Mouse (Mus musculus): ENCODE data around the gene Vmn1r3. TPM values are rescaled to one million over a fixed set of nuclear protein-coding genes. Genes with fewer than 3 reads are reported as not detected.
"Not testable (repeated sequence)": the region's sequence is repeated elsewhere in the genome, so short reads cannot be mapped to it uniquely, and the experiment has no call there.

The Vmn1r3 gene
- polyA plus RNA-seq, 1 experiment from 2014 or later = not detected

- Histone ChIP-seq H3K36me3 (ENCODE audit: control insufficient read depth, insufficient read depth, low read length) (no peaks in the 10 kb centered on the region), H3K4me1 (ENCODE audit: control insufficient read depth, insufficient read depth, low read depth, low read length) (no peaks in the 10 kb centered on the region), H3K9ac (ENCODE audit: low read depth, low read length) (no peak overlapping the region), H3K4me3 (ENCODE audit: low read length) (no peak overlapping the region), H3K9me3 (ENCODE audit: control insufficient read depth, low read length) (peaks cover 19% of the 10 kb centered on the region), H3K27ac (ENCODE audit: low read depth, low read length) (no peak overlapping the region), H3K4me2 (ENCODE audit: low read length) (no peak overlapping the region), H3K27me3 (replicated peaks; ENCODE audit: control insufficient read depth, insufficient read depth, low read length) (no peaks in the 10 kb centered on the region)
- 95% methylated on average over 4 of the region's 4 CpGs for WGBS
- ATAC-seq = no peak
These were observed 20.1 kb downstream of the Vmn1r3 start for GRCm38 (mm10) chr4:3165046-3165445.

DNA sequence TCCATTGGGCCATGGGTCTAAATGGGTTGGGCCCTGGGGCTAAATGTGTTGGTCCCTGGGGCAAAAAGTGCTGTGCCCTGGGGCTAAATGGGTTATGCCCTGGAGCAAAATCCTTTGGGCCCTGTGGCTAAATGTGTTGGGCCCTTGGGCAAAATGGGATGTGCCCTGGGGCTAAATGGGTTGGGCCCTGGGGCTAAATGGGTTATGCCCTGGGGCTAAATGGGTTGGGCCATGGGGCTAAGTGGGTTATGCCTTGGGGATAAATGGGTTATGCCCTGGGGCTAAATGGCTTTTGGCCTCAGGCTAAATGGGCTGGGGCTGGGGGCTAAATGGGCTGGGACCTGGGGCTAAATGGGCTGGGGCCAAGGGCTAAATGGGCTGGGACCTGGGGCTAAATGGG is 20.7 kb downstream of the Vmn1r3 start:
- not testable (repeated sequence) for H3K27me3 ChIP-seq (replicated peaks; ENCODE audit: control insufficient read depth, insufficient read depth, low read length); H3K9ac ChIP-seq (ENCODE audit: low read depth, low read length); H3K4me2 ChIP-seq (ENCODE audit: low read length); H3K4me1 ChIP-seq (ENCODE audit: control insufficient read depth, insufficient read depth, low read depth, low read length); H3K27ac ChIP-seq (ENCODE audit: low read depth, low read length); ATAC-seq; H3K36me3 ChIP-seq (ENCODE audit: control insufficient read depth, insufficient read depth, low read length); H3K4me3 ChIP-seq (ENCODE audit: low read length)
- H3K9me3 ChIP-seq (ENCODE audit: control insufficient read depth, low read length) = peaks cover 19% of the 10 kb centered on the region

DNA sequence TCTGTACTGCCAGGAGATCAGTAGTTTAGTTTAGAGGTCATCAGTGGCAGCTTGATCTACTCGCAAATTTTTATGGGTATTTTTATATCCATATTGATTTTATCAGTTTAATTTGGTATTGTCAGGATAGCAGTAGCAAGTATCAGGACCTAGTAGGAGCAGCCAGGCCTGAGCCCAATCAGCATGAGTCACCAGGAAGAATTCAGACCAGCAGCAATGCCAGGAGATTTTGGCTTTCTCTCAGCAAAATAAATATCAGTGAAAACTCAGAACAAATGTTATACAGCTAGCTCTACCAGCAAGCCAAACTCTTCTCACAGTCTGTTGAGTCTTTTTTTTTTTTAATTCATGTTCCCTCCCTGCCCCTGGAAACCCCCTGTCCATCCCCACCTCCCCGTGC is 31.8 kb downstream of the Vmn1r3 start:
- H3K9ac ChIP-seq (ENCODE audit: low read depth, low read length); H3K27me3 ChIP-seq (replicated peaks; ENCODE audit: control insufficient read depth, insufficient read depth, low read length); ATAC-seq; H3K27ac ChIP-seq (ENCODE audit: low read depth, low read length); H3K4me1 ChIP-seq (ENCODE audit: control insufficient read depth, insufficient read depth, low read depth, low read length); H3K4me3 ChIP-seq (ENCODE audit: low read length); H3K9me3 ChIP-seq (ENCODE audit: control insufficient read depth, low read length); H3K4me2 ChIP-seq (ENCODE audit: low read length); H3K36me3 ChIP-seq (ENCODE audit: control insufficient read depth, insufficient read depth, low read length): not testable (repeated sequence)
- 85% methylated on average over 2 of the region's 2 CpGs for WGBS

- H3K27me3 ChIP-seq (replicated peaks; ENCODE audit: control insufficient read depth, insufficient read depth, low read length); H3K27ac ChIP-seq (ENCODE audit: low read depth, low read length); H3K9me3 ChIP-seq (ENCODE audit: control insufficient read depth, low read length); H3K9ac ChIP-seq (ENCODE audit: low read depth, low read length); ATAC-seq; H3K4me3 ChIP-seq (ENCODE audit: low read length); H3K4me2 ChIP-seq (ENCODE audit: low read length); H3K36me3 ChIP-seq (ENCODE audit: control insufficient read depth, insufficient read depth, low read length); H3K4me1 ChIP-seq (ENCODE audit: control insufficient read depth, insufficient read depth, low read depth, low read length): not testable (repeated sequence)
- no CpG with 5 or more reads among the region's 3 CpGs for WGBS
These were observed 37.2 kb downstream of the Vmn1r3 start for GRCm38 (mm10) chr4:3147926-3148325.

Other genes starting within 250 kb of the Vmn1r3 start
- not detected in 2 replicates for gene Vmn1r2, start 18.0 kb downstream of the Vmn1r3 start, polyA plus RNA-seq (2015; fragmentation: Nextera tagmentation; extraction: Ambion mirVana)